Mouse (Mus musculus): ENCODE results near the gene Coq3.

Coq3 gene

GRCm38 (mm10) chr4:21952255-21952654 is 72.8 kb downstream of the Coq3 start:
- no peaks in the 10 kb centered on the region for H3K27me3 ChIP-seq (ENCODE audit: insufficient read depth, low read length)
- H3K4me1 ChIP-seq (replicated peaks; ENCODE audit: low read depth, low read length): no peaks in the 10 kb centered on the region
- TF ChIP-seq POU5F1 (IDR thresholded peaks at IDR 0.05; ENCODE audit: borderline replicate concordance, low read length) (no peak), NANOG (IDR thresholded peaks at IDR 0.05; ENCODE audit: borderline replicate concordance, low read length) (no peak), CTCF (conservative IDR thresholded peaks at IDR 0.05; ENCODE audit: low read length) (no peak)
- no peaks in the 10 kb centered on the region for H3K36me3 ChIP-seq (ENCODE audit: insufficient read depth, low read length)
- H3K9me3 ChIP-seq (ENCODE audit: low read length): no peaks in the 10 kb centered on the region
- no peak overlapping the region for H3K4me3 ChIP-seq (replicated peaks; ENCODE audit: low read length)

DNA sequence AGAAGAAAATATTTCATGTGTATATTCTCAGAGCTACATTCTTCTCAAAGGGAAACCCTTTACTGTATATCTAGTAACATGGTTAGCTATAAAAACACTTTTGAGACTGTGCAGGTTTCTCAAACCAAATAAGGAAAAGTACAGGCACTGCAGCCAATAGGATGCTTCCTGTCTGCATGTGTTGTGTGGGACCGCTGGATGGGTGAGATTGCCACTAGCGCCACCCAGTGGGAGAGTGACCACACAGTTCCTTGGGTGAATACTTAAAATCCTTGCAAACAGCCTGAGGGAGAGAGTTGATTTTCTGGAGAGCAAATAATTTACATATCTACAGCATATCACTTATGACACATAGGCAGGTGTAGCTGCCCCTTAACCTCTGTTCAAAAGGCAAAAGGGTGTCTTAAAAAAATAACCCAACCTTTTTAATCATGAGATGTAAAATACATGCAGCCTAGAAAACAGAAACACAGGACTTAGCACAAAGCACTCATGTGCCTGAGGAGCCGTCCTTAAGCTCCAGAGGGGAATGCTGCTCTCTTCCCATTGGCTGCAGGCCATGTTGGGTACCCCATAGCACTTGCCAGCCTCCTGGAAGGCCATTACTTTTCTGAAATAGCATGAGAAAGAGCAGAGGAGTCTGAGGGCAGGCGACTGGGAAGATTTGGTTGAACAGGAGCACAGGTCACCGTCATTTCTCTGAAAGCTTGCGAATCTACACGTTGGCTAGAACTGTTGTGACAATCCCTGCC is 78.3 kb downstream of the Coq3 start:
- TF ChIP-seq POU5F1 (IDR thresholded peaks at IDR 0.05; ENCODE audit: borderline replicate concordance, low read length) (no peak), CTCF (conservative IDR thresholded peaks at IDR 0.05; ENCODE audit: low read length) (peak; percentile 70), NANOG (IDR thresholded peaks at IDR 0.05; ENCODE audit: borderline replicate concordance, low read length) (no peak)
- peak overlapping the region; percentile 56; the same call in 1 of the 2 replicates for H3K4me3 ChIP-seq (replicated peaks; ENCODE audit: low read length)
- H3K27me3 ChIP-seq (ENCODE audit: insufficient read depth, low read length): 0 out of 2 replicates have a peak, but pooled peaks cover 2% of the 10 kb centered on the region
- no peaks in the 10 kb centered on the region for H3K36me3 ChIP-seq (ENCODE audit: insufficient read depth, low read length)
- H3K4me1 ChIP-seq (replicated peaks; ENCODE audit: low read depth, low read length): peaks cover 16% of the 10 kb centered on the region
- no peaks in the 10 kb centered on the region for H3K9me3 ChIP-seq (ENCODE audit: low read length)

Data from E14TG2a.4 (cell line).